Mouse (Mus musculus) hindbrain, embryonic 13.5 days (tissue): ENCODE measurements around the gene Gm11634. TPM values are rescaled to one million over a fixed set of nuclear protein-coding genes. Genes with fewer than 3 reads are reported as not detected.

ENCODE experiments used
- ATAC-seq: fragments of 200-750 bp; cut with Nextera tagmentation; 2 replicates; pipeline ENCODE4 v1.8.0; 2017; ENCODE audit warnings: moderate TSS enrichment; ENCODE audit not compliant: low FRiP score
- H3K27ac ChIP-seq: fragments of 300-500 bp; sonication (generic); 2 replicates; pipeline ENCODE4 v1.5.1; 2015; ENCODE audit warnings: inconsistent platforms, mild to moderate bottlenecking, moderate library complexity
- H3K27me3 ChIP-seq: fragments of 300-500 bp; sonication (generic); 2 replicates; pipeline ENCODE4 v1.6.1; 2015; ENCODE audit warnings: mild to moderate bottlenecking, inconsistent platforms
- H3K36me3 ChIP-seq: fragments of 300-500 bp; sonication (generic); 2 replicates; pipeline ENCODE4 v1.6.1; 2015; ENCODE audit warnings: mild to moderate bottlenecking, inconsistent platforms
- H3K4me1 ChIP-seq: fragments of 300-500 bp; sonication (generic); replicated peaks from 2 replicates; pipeline ENCODE4 v1.6.1; 2015; ENCODE audit warnings: inconsistent platforms
- H3K4me2 ChIP-seq: fragments of 300-500 bp; sonication (generic); 2 replicates; pipeline ENCODE4 v1.6.1; 2015; ENCODE audit warnings: inconsistent platforms, mild to moderate bottlenecking, moderate library complexity
- H3K4me3 ChIP-seq: fragments of 300-500 bp; sonication (generic); 2 replicates; pipeline ENCODE4 v1.5.1; 2015; ENCODE audit warnings: mild to moderate bottlenecking, inconsistent platforms
- H3K9ac ChIP-seq: fragments of 300-500 bp; sonication (generic); 2 replicates; pipeline ENCODE4 v1.6.1; 2015; ENCODE audit warnings: mild to moderate bottlenecking, inconsistent platforms
- H3K9me3 ChIP-seq: fragments of 300-500 bp; sonication (generic); 2 replicates; pipeline ENCODE4 v1.6.1; 2016; ENCODE audit warnings: inconsistent platforms
- WGBS: fragments of 180-500 bp; shearing (Covaris S2); methylation state at CpG from one replicate; pipeline ENCODE4 v1.1.7; 2015; 5-methylcytosine and 5-hydroxymethylcytosine counted together
- polyA plus RNA-seq: library from polyadenylated mRNA; unstranded; fragments of >200 nt; fragmentation: Nextera tagmentation; extraction: Ambion mirVana; gene quantifications from 2 replicates; pipeline ENCODE4 v1.2.1, GENCODE M21; 2015

The Gm11634 gene
- polyA plus RNA-seq, 1 experiment from 2014 or later, result not detected

DNA sequence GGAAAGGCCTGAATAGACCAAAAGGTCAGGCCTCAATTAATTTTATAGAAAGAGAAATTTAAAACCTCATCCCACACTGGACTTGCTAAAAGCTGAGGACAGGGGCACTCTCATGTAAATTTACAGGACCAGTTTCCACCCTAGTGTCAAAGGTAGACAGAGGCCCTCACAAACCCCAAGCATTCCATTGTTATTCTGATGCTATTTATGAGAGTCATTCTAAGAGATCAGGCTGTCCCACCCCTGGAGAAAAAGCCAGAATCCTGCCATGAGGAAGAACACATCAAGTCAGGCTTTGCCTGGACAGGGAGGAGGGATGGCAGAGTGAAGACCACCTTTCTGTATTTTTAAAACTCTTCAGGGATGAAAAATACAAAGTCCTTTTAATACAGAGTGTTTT is 50.5 kb downstream of the Gm11634 start:
- Histone ChIP-seq H3K27me3 (no peaks in the 10 kb centered on the region), H3K9me3 (no peaks in the 10 kb centered on the region), H3K4me2 (no peak overlapping the region), H3K4me1 (peaks cover 14% of the 10 kb centered on the region), H3K36me3 (no peaks in the 10 kb centered on the region), H3K27ac (no peak overlapping the region), H3K4me3 (no peak overlapping the region), H3K9ac (no peak overlapping the region; the same call in 1 of the 2 replicates)
- no peak for ATAC-seq

DNA sequence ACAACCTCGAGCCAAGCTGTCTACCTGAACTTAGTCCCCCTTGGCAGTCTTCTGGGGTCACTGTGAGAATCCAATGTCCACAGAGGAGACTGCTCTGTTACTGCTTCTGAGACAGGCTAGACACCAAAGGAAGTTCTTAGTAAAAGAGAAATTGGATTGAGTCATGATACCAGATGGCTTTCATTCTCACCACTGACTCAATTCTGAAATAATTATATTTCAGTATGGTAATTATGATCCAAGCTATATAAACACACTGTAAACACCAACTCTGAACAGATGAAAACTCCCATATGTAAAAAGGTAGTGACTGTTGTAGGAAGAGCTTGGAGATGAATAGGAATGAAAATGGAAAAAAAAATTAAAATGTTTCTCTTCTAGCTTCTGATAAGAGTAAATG is 54.9 kb downstream of the Gm11634 start:
- Histone ChIP-seq H3K4me1 (no peaks in the 10 kb centered on the region), H3K4me3 (no peak overlapping the region), H3K4me2 (no peak overlapping the region), H3K27ac (no peak overlapping the region), H3K9ac (no peak overlapping the region), H3K27me3 (no peaks in the 10 kb centered on the region), H3K9me3 (no peaks in the 10 kb centered on the region), H3K36me3 (no peaks in the 10 kb centered on the region)
- no peak for ATAC-seq
- WGBS, result 83% methylated on average over 1 of the region's 1 CpGs

Other genes with a start within 250 kb of the Gm11634 start
- gene G6pc, start 231.7 kb downstream of the Gm11634 start, polyA plus RNA-seq, result not detected in 2 replicates
- 91.5 and 96.2 TPM in 2 replicates for gene Aarsd1, start 181.6 kb downstream of the Gm11634 start, polyA plus RNA-seq
- 4.8 and 8.0 TPM in 2 replicates for gene Gm27029, start 174.5 kb downstream of the Gm11634 start, polyA plus RNA-seq
- 28.6 and 29.8 TPM in 2 replicates for gene Rundc1, start 174.2 kb downstream of the Gm11634 start, polyA plus RNA-seq
- 2.3 and 2.8 TPM in 2 replicates for gene Ptges3l, start 173.9 kb downstream of the Gm11634 start, polyA plus RNA-seq
- gene Rpl27, start 157.0 kb downstream of the Gm11634 start, polyA plus RNA-seq, result 301 and 310 TPM in 2 replicates
- 3.7 and 4.0 TPM in 2 replicates for gene Ifi35, start 150.8 kb downstream of the Gm11634 start, polyA plus RNA-seq
- gene Rnd2, start 134.3 kb downstream of the Gm11634 start, polyA plus RNA-seq, result 108 and 111 TPM in 2 replicates
- 92.1 and 96.6 TPM in 2 replicates for gene Vat1, start 133.0 kb downstream of the Gm11634 start, polyA plus RNA-seq
- gene Brca1, start 47.3 kb downstream of the Gm11634 start, polyA plus RNA-seq, result 2.9 TPM in 2 replicates
- gene Nbr1, start 47.1 kb downstream of the Gm11634 start, polyA plus RNA-seq, result 98.7 and 104 TPM in 2 replicates
- 3.4 and 4.1 TPM in 2 replicates for gene Tmem106a, start 17.0 kb downstream of the Gm11634 start, polyA plus RNA-seq
- 15.5 and 18.9 TPM in 2 replicates for gene Rdm1, start 27.9 kb upstream of the Gm11634 start, polyA plus RNA-seq
- 8.0 and 10.7 TPM in 2 replicates for gene Arl4d, start 66.3 kb upstream of the Gm11634 start, polyA plus RNA-seq
- 35.1 and 39.7 TPM in 2 replicates for gene Dhx8, start 133.7 kb upstream of the Gm11634 start, polyA plus RNA-seq
- 4.5 and 6.4 TPM in 2 replicates for gene Etv4, start 186.1 kb upstream of the Gm11634 start, polyA plus RNA-seq